Mouse (Mus musculus) left cerebral cortex, postnatal 14 days (tissue): ENCODE data around the gene Emcn. TPM values are rescaled to one million over a fixed set of nuclear protein-coding genes. Genes with fewer than 3 reads are reported as not detected.
A peak's percentile ranks its signal among the peaks of the same experiment; 100 is the strongest.

Source experiments
- DNase-seq, 2 experiments: peaks; one replicate each; pipeline ENCODE4 v3.0.0; 2021 to 2022; ENCODE audit warnings: low spot score in 2 of 2, mixed read lengths in 1 of 2
- intact Hi-C: fragments of 180-260 bp; cut with DNase I; formaldehyde crosslinking; loops from one replicate; pipeline ENCODE4 v1.15.1; 2025
- total RNA-seq, 2 experiments: library from RNA; stranded (reverse); gene quantifications; 2 replicates each; pipeline ENCODE4 v1.2.3; 2021

Gene Emcn
- total RNA-seq, 2 experiments from 2014 or later, result 7.7 to 9.5 TPM

DNA sequence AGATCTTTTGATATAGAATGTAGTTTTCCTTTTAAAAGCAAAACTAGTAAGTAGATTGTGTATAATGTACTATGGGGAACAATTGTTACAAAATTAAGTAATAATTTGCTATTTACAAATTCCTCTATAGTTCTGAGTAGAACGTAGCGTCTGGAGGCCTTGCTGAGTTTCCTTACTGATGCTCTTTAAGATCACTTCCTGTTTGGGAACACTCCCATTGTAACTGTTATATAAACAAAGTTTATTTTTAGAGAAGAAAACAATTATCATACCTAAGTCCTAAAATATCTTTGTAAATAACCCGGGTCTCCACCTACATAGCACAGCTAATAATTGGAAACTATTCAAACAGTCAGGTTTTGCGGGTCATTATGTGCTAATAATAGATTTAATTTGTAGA, 32.0 kb downstream of the Emcn start:
- no peak for DNase-seq
- intact Hi-C loops, result no loop called here

DNA sequence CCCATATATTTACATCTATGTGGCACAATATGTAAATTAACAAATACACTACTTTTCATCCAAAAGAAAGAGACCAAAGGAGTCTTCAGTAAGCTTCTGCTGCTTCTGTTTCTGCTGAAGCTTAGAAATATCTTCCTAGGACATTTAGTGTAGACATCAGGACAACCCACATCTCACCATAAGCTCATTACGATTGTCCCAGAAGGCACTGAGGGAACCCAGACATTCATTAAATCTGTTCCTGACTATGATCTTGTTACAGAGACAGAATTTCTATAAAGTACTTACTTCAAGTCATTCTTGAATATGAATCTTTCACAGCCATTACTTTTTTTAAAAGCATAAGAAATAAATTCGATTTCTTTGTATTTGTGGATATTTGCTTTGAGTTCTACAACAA, 41.4 kb downstream of the Emcn start:
- no peak for DNase-seq
- intact Hi-C loops, result no loop called here

DNA sequence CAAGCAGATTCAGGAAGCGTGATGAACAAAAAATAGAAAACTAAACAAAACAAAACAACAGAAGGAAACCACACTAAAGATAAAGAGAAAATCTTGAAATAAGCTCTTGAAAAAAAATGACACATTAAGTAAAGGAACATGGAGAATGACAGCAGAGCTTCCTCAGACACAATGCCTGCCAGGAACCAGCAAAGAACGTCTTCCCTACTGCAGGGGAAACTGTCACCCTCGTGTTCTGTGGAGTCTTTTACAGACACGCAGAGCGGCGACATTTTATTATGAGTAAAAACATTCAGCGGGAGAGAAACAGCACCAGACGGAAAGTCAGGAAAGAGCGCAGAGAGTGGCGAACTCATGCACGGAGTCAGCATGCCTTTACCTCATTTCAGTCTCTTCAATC, 54.7 kb downstream of the Emcn start:
- intact Hi-C loops, result no loop called here
- DNase-seq, result peak in 1 of 2 experiments; percentile 15

- peak; percentile 75 to 92 for DNase-seq
- intact Hi-C loops, result loop anchor here (10.0 kb wide), 1 partner anchor 741 kb away; the partner anchor contains the start of gene Ppp3ca
Measured at GRCm38 (mm10) chr3:137415451-137416086, 74.7 kb downstream of the Emcn start.

DNA sequence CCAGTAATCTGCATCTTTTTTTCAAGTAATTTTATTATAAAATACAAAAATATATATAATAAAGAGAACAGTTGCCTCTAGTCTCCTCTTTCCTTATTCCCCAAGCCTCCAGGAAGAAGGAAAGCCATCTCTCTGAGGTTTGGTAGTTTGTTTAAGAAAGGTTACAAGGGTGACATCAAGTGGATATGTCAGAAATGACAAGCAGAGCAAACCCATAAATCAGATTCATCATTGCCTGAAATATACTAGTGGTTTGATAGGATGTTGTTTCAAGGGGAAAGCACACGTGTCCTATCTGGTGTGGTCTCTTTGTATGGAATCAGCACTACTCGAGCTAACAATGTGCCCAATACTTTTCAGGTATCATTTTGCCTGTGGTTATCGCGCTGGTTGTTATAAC, 77.8 kb downstream of the Emcn start:
- peak; percentile 28 to 64 for DNase-seq
- intact Hi-C loops, result loop anchor here (10.0 kb wide), 1 partner anchor 744 kb away; the partner anchor contains the start of gene Ppp3ca

DNA sequence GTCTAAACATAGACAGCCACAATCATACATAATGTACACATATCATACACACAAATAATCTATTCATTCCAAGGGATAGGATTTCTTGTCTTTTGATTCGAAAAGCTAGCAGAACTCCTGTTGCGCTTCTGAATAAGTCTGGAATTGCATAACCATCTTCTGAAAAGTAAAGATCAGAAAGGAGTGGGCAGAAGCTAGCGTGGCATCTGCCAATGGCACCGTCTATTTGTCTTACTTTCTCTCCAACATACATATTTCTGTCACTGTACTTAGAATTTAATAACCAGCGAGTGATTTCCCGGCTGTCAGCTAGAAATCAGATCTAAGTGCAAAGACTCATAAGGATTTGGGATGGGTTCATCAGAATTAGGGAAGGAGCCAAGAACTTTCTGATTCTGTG, 88.6 kb downstream of the Emcn start:
- peak in 1 of 2 experiments; percentile 40 for DNase-seq
- intact Hi-C loops, result loop anchor here (10.0 kb wide), 2 partner anchors 325 to 1545 kb away; no protein-coding TSS in a partner anchor

DNA sequence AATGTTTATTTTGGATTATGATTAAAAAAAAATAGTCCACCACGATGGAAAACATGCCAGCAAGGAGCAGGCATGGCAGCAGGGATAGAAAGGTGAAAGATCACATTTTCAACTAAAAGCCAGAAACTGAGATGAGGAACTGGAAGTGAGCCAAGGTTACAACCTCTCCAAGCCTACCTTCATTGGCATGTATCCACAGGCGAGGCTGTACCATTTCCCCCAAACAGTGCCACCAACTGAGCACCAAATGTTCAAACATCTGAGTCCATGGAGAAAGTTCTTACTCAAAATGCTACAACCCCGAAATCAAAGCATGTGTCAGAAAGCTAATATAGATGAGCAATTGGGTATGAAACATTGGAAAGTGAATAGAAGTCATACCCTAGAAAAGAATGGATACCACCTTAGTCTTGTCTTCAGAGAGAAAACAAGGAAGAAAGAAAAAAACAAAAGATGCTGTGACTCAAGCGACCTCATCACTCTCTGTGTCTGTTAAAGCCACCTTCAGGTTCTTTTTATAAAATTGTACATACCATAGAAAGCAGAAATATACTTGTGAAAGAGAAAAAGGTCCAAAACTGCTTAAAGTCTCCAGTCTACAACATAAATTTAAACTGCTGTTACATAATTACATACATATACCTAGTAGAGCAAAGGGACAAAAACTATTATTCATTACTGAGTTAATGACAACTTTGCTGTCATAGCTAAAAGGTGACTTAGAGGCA, 124.2 kb downstream of the Emcn start:
- intact Hi-C loops, result no loop called here
- no peak for DNase-seq

- no peak for DNase-seq
- intact Hi-C loops, result no loop called here
Measured at GRCm38 (mm10) chr3:137465953-137466352, 125.1 kb downstream of the Emcn start.

GRCm38 (mm10) chr3:137466766-137467165, 125.9 kb downstream of the Emcn start:
- intact Hi-C loops, result no loop called here
- DNase-seq, result no peak

DNA sequence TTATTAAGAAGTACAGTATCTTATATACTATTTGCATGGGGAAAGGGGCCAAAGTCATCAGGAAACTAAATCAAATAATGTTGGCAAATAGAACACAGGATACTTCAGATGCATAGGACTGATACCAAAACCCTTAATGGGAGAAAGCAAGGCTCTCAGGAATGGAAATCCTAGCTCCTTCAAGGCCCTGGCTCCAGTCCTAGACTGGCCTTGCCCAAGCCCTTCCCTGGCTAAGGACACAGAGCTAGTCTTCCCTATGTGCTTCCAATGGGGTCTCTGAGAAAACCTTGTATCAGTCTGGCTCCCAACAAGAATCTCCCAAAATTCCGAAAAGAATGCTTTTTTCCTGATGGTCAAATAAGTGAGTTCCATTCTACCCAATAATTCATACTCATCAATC, 126.5 kb downstream of the Emcn start:
- DNase-seq, result no peak
- intact Hi-C loops, result no loop called here

- intact Hi-C loops, result no loop called here
Measured at GRCm38 (mm10) chr3:137472145-137472544, 131.3 kb downstream of the Emcn start.

GRCm38 (mm10) chr3:137479761-137480339, 139.0 kb downstream of the Emcn start:
- intact Hi-C loops, result no loop called here
- DNase-seq, result peak; percentile 11 to 25

More at GRCm38 (mm10) chr3:137472145-137472544, 131.3 kb downstream of the Emcn start:
- no peak for DNase-seq

DNA sequence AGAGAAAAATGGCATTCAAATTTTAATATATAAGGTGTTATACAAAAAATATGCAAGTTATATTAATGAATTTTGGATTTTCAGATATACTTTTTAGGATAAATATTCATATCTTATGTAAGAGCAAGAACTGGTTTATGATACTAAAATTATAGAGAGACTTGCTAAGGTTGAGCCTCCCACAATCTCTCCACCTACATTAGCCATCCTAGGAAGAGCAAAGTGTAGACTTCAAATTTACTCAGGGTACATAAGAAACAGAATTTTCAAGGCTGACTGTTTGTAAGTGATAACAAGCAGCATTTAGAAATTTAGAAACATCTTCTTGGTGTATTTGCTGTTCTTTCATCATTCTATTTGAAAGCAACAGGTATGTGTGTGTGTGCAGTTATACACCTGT, 140.3 kb downstream of the Emcn start:
- DNase-seq, result no peak

More for the DNA sequence above, 140.3 kb downstream of the Emcn start:
- intact Hi-C loops, result no loop called here
